Mouse (Mus musculus) bone marrow macrophage, adult 2 months (primary cell): ENCODE data around the gene Gimap5.

ENCODE experiments used
- CTCF ChIP-seq: IDR thresholded peaks from 2 replicates; pipeline ENCODE4 v1.5.1; 2012; ENCODE audit warnings: low read depth, mild to moderate bottlenecking, low read length, moderate library complexity
- POLR2A ChIP-seq: IDR thresholded peaks from 2 replicates; pipeline ENCODE4 v1.6.1; 2012; ENCODE audit warnings: mild to moderate bottlenecking, low read depth, low read length, borderline replicate concordance

DNA sequence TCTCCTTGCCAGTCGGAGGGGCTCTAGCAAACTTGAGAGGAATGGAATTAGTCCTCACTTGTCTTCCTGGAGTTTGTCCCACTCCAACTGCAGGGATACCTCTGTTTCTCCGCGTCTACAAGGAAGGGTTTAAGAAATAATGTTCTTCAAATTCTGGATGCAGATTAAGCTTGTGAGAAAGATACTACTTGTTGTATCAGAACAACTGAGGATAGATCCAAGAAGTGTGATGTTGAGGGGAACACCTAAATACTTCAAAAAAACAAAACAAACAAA lies 6.3 kb upstream of the Gimap5 start:
- TF ChIP-seq POLR2A = no peak
- no peak for TF ChIP-seq CTCF
